Mouse (Mus musculus) small intestine, adult 2 months (tissue): ENCODE results near the gene Fam71e2.

Experiments used
- CTCF ChIP-seq: fragments of 200-500 bp; IDR thresholded peaks from 2 replicates; pipeline ENCODE4 v1.5.1; 2012; ENCODE audit warnings: low read depth, mild to moderate bottlenecking, control low read depth, inconsistent platforms, low read length, moderate library complexity, mixed read lengths; ENCODE audit not compliant: insufficient replicate concordance, insufficient read length; ENCODE audit errors: extremely low read depth
- POLR2A ChIP-seq: fragments of 200-500 bp; IDR thresholded peaks from 2 replicates; pipeline ENCODE4 v1.6.1; 2012; ENCODE audit warnings: low read depth, mild to moderate bottlenecking, control low read depth, inconsistent platforms, low read length, moderate library complexity

DNA sequence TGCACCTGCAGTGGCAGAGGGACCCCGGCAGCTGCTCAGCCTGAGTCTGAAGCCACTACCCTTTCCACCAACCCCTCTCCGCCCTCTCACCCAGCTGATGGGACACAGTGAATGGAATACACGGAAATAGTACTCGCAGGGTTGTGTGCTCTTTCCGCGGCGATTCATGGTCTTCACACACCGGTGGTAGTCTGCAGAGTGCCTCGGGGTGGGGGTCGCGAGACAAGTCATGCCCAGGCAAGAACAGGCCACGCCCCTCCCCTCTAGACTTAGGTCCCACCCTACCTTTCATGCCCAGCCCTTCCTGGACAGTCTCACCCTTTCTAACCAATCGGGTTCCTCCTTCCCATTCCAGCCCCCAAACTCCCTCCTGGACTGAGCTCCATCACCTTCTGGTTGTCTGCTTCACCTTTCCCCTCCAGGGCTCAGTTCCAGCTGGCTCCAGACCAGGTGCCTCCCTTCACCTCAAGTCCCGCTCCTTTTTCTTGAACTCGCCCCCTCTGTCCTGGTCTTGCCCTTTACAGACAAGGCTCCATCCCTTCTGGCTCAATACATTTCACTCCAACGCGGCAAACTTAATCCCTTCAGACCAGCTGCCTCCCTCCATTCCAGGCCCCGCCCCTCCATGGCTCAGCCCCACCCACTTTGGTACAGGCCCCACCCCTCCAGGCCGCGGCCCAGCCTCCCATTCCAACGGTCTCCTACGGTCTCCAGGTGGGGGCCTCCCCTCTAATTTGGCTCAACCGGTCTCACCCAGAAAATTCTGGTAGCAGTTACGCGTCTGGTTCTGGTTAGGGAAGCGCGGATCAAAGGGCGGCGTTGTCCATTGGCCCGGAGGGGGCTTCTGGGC, 18.9 kb downstream of the Fam71e2 start:
- TF ChIP-seq CTCF, result no peak
- no peak for TF ChIP-seq POLR2A
